Mouse (Mus musculus): ENCODE data around the gene Brs3. TPM values are rescaled to one million over a fixed set of nuclear protein-coding genes. Genes with fewer than 3 reads are reported as not detected.

Brs3 gene
- not detected for polyA plus RNA-seq (2015; fragmentation: Illumina TruSeq; extraction: RNeasy Lipid Tissue Mini Kit (QIAGEN cat#74804); ENCODE audit: insufficient read depth, low replicate concordance)

DNA sequence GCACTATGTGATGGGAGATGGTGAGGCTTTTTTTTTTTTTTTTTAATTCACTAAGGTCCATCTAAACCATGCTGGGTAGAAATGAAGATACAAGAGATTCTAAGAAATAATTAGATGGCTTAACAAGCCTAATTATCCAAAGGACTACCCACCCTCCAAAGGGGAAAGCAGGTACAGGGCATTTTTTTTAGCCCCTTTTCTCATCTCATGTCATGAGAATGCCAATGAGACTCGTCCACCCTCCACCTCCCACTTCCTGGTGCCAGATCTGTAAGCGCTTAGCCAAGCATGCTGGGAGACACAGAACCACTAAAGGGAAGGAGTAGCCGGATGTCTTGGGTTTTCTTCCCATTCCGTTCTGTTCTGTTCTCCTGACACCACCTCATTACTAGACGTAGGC is at the start of gene Brs3:
TSS of gene Brs3 (plus strand) at position 301 of the 400 bp plus-strand sequence.

DNA sequence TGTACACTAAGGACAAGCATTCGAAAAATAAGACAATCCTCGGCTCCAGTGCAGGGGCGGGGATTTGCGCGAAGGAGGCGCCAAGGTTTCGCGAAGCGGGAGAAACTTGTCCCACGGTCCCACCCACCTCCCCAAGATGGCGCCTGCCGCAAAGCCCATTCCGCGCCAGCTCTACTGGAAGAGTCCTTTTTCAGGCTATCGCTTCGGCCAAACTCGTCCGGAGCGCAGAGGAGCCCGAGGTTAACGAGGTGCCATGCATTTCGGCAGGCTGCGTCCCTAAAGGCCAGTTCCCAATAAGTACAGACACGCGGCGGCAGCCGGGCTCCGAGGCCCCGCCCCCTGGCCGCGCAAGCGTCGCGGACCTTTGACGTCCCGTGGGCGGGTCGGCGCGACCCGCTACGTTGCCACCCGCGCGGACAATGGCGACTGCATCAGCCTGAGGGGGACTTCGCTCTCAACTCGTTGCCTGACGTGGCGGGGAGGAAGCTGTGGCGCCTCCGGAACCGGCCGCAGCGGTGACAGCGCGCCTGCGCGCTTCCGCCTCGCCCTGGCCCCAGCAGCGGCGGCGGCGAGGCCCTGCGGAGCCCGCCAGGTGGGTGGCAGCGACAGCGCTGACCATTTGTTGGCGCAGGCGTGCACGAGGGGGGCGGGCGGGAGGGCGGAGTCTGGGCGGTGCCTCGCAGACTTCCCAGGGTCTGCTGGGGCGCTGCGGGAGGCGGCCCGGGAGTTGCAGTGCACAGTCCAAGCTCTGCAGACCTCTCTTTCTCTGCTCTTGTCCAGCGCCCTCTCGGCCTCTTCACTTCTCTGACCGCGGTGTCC is 10.5 kb downstream of the Brs3 start, which contains the start of gene Htatsf1:
TSS of gene Htatsf1 (plus strand) at position 410 of the 819 bp plus-strand sequence.

DNA sequence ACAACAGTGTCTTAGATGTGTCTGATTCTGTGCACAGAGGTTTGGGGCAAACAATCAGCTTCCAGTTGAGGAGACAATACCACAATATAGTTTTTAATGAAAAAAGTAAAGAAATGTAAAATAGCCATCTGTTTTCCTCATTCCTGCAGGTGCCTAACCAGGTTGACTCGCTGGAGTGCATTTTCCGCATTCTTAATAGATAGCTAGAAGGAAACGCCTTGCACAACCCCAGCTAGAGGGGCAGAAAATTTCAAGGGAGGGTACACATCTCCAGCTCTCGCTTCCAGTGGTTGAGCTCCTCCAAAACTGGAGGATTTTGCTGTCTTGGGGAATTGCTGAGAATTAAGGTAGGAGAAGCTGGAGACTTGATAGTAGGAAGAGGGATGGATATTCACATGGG is 44.9 kb downstream of the Brs3 start, which contains the start of gene Vgll1:
TSS of gene Vgll1 (plus strand) at position 301 of the 400 bp plus-strand sequence.

Other genes starting within 250 kb of the Brs3 start
- gene Map7d3, start 220.7 kb upstream of the Brs3 start, polyA plus RNA-seq (2015; fragmentation: Illumina TruSeq; extraction: RNeasy Lipid Tissue Mini Kit (QIAGEN cat#74804); ENCODE audit: insufficient read depth, low replicate concordance), result 1.3 TPM
- gene Adgrg4, start 172.9 kb upstream of the Brs3 start, polyA plus RNA-seq (2015; fragmentation: Illumina TruSeq; extraction: RNeasy Lipid Tissue Mini Kit (QIAGEN cat#74804); ENCODE audit: insufficient read depth, low replicate concordance), result not detected
- gene Htatsf1, start 10.5 kb downstream of the Brs3 start, polyA plus RNA-seq (2015; fragmentation: Illumina TruSeq; extraction: RNeasy Lipid Tissue Mini Kit (QIAGEN cat#74804); ENCODE audit: insufficient read depth, low replicate concordance), result 72.1 TPM
- not detected for gene Vgll1, start 45.0 kb downstream of the Brs3 start, polyA plus RNA-seq (2015; fragmentation: Illumina TruSeq; extraction: RNeasy Lipid Tissue Mini Kit (QIAGEN cat#74804); ENCODE audit: insufficient read depth, low replicate concordance)
- gene Cd40lg, start 169.1 kb downstream of the Brs3 start, polyA plus RNA-seq (2015; fragmentation: Illumina TruSeq; extraction: RNeasy Lipid Tissue Mini Kit (QIAGEN cat#74804); ENCODE audit: insufficient read depth, low replicate concordance), result 8.7 TPM